Mouse (Mus musculus) neural tube, embryonic 11.5 days (tissue): Measurements from ENCODE around the gene Gm28038. TPM values are rescaled to one million over a fixed set of nuclear protein-coding genes. Genes with fewer than 3 reads are reported as not detected.

ENCODE experiments used
- ATAC-seq: fragments of 200-750 bp; cut with Nextera tagmentation; 2 replicates; pipeline ENCODE4 v1.8.0; 2017; ENCODE audit warnings: moderate number of reproducible peaks, mild to moderate bottlenecking, moderate TSS enrichment, moderate library complexity; ENCODE audit not compliant: insufficient read depth, low FRiP score, low TSS enrichment
- DNase-seq: peaks from one replicate; pipeline ENCODE4 v3.0.0-alpha.2; 2015; ENCODE audit warnings: low spot score
- H3K27ac ChIP-seq: fragments of 300-500 bp; sonication (generic); 2 replicates; pipeline ENCODE4 v1.5.1; 2014; ENCODE audit warnings: low read depth, mild to moderate bottlenecking, low read length
- H3K27me3 ChIP-seq: fragments of 300-500 bp; sonication (generic); 2 replicates; pipeline ENCODE4 v1.6.1; 2014; ENCODE audit warnings: mild to moderate bottlenecking, low read length, mixed read lengths; ENCODE audit not compliant: control insufficient read depth, insufficient read depth
- H3K36me3 ChIP-seq: fragments of 300-500 bp; sonication (generic); 2 replicates; pipeline ENCODE4 v1.6.1; 2014; ENCODE audit warnings: mild to moderate bottlenecking, low read length, moderate library complexity, mixed read lengths; ENCODE audit not compliant: control insufficient read depth, insufficient read depth
- H3K4me1 ChIP-seq: fragments of 300-500 bp; sonication (generic); 2 replicates; pipeline ENCODE4 v1.6.1; 2014; ENCODE audit warnings: low read length, mixed read lengths; ENCODE audit not compliant: control insufficient read depth, insufficient read depth
- H3K4me2 ChIP-seq: fragments of 300-500 bp; sonication (generic); 2 replicates; pipeline ENCODE4 v1.6.1; 2014; ENCODE audit warnings: low read depth, mild to moderate bottlenecking, moderate library complexity
- H3K4me3 ChIP-seq: fragments of 300-500 bp; sonication (generic); 2 replicates; pipeline ENCODE4 v1.5.1; 2014; ENCODE audit warnings: low read depth, low read length
- H3K9ac ChIP-seq: fragments of 300-500 bp; sonication (generic); 2 replicates; pipeline ENCODE4 v1.6.1; 2014; ENCODE audit warnings: mild to moderate bottlenecking, low read length
- H3K9me3 ChIP-seq: fragments of 300-500 bp; sonication (generic); 2 replicates; pipeline ENCODE4 v1.6.1; 2016; ENCODE audit warnings: low read length; ENCODE audit not compliant: control insufficient read depth
- WGBS: fragments of 180-500 bp; shearing (Covaris S2); extraction: QIAGEN DNeasy Blood & Tissue Kit; methylation state at CpG from one replicate; pipeline ENCODE4 v1.1.7; 2014; 5-methylcytosine and 5-hydroxymethylcytosine counted together
- polyA plus RNA-seq: library from polyadenylated mRNA; unstranded; fragments of >200 nt; fragmentation: Nextera tagmentation; extraction: Ambion mirVana; gene quantifications from 2 replicates; pipeline ENCODE4 v1.2.1, GENCODE M21; 2014

The Gm28038 gene
- polyA plus RNA-seq, 1 experiment from 2014 or later: not detected

GRCm38 (mm10) chr2:30299525-30299924, 18.7 kb downstream of the Gm28038 start:
- H3K4me3 ChIP-seq: no peak overlapping the region
- H3K9me3 ChIP-seq: no peaks in the 10 kb centered on the region
- ATAC-seq (no peak), DNase-seq (no peak)
- H3K27me3 ChIP-seq: no peaks in the 10 kb centered on the region
- H3K9ac ChIP-seq: no peak overlapping the region
- no peak overlapping the region for H3K27ac ChIP-seq
- peaks cover 12% of the 10 kb centered on the region for H3K36me3 ChIP-seq
- WGBS: 91% methylated on average over 3 of the region's 3 CpGs
- H3K4me2 ChIP-seq: no peak overlapping the region
- H3K4me1 ChIP-seq: no peaks in the 10 kb centered on the region

DNA sequence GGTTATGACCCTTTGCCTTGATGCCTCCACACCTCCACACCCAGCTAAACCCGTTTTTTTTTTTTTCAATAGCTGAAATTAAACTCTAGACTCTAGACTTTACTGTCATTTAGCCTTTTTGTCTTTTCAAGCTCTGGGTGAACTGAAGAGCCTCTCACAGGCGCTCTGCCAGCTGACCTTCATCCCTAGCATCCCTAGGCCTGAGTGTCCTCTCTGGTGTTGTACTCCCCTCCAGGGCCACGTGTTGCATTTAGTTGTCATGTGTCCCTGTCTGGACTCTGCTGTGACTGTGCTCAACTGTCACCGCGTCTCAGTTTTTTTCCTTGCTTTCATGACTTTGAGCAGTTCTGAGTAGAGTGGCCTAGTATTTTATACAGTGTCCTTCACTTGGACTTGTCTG, 19.1 kb downstream of the Gm28038 start:
- ATAC-seq: no peak
- no peaks in the 10 kb centered on the region for H3K4me1 ChIP-seq
- no peak overlapping the region for H3K9ac ChIP-seq
- H3K4me2 ChIP-seq: no peak overlapping the region
- H3K36me3 ChIP-seq: peaks cover 15% of the 10 kb centered on the region
- H3K9me3 ChIP-seq: no peaks in the 10 kb centered on the region
- no peak for DNase-seq
- no peak overlapping the region for H3K4me3 ChIP-seq
- H3K27me3 ChIP-seq: no peaks in the 10 kb centered on the region
- no peak overlapping the region for H3K27ac ChIP-seq
- 94% methylated on average over 5 of the region's 5 CpGs for WGBS

DNA sequence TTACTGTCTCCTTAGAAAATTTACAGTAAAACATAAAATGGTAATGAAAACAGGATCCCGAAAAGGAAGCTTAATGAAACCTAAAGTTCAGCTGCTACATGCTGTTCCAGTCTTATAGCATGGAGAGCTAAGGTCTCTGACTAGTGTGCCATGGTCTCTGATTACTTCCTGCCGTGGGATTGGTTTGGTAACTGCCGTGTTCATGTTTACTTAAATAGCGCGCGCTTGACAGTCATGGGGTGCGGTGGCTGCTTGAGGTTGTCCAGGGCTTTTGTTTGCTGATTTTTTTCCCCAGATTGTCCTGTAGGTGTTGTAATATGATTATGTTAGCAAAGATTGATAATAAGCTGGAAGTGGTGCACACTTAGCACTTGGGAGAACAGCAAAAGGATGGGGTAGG, 25.2 kb downstream of the Gm28038 start:
- 94% methylated on average over 7 of the region's 7 CpGs for WGBS
- no peak overlapping the region for H3K27ac ChIP-seq
- no peaks in the 10 kb centered on the region for H3K9me3 ChIP-seq
- DNase-seq: no peak
- H3K4me3 ChIP-seq: no peak overlapping the region
- no peak overlapping the region for H3K4me2 ChIP-seq
- no peak for ATAC-seq
- H3K27me3 ChIP-seq: no peaks in the 10 kb centered on the region
- no peaks in the 10 kb centered on the region for H3K4me1 ChIP-seq
- peaks cover 20% of the 10 kb centered on the region for H3K36me3 ChIP-seq
- H3K9ac ChIP-seq: no peak overlapping the region

DNA sequence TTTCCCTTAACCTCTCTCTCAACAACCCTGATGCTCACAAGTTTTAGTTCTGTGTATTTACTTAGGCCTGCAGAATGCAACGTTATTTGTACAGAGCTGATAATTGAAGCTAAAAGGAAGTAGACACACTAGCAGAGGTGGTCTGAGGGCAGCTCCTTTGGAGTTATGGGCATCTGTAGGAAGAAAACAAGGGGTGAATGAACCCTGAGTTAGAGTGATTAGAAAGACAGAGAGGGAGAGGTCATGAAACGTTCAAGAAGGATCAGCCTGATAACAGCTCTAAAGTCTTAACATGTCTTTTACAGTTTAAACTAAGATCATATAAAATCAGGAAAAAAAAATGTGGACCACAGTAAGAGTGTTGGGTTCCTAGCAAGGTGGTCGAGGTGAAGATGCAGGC, 28.5 kb downstream of the Gm28038 start:
- H3K4me1 ChIP-seq: no peaks in the 10 kb centered on the region
- peaks cover 29% of the 10 kb centered on the region for H3K36me3 ChIP-seq
- H3K4me3 ChIP-seq: no peak overlapping the region
- H3K9ac ChIP-seq: no peak overlapping the region
- ATAC-seq (no peak), DNase-seq (no peak)
- H3K4me2 ChIP-seq: no peak overlapping the region
- 94% methylated on average over 3 of the region's 3 CpGs for WGBS
- no peak overlapping the region for H3K27ac ChIP-seq
- H3K27me3 ChIP-seq: no peaks in the 10 kb centered on the region
- no peaks in the 10 kb centered on the region for H3K9me3 ChIP-seq

DNA sequence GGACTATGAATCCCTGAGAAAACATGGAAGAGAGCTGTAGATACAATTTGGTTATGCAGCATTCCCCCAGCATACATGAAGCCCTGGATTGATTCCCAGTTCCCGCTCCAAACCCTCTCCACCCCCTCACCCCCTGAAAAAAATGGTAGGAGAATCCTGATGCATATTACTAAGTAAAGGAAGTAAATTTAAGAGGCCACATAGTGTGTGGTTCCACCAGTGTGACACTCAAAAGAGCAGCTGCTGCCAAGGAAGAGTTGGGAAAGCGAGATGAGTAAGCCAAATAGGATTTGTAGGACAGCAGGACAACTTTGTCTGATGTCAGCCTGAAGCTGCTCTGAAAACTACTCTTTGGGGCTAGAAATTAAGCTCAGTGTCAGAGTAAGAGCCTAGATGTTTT, 30.6 kb downstream of the Gm28038 start:
- no peaks in the 10 kb centered on the region for H3K4me1 ChIP-seq
- H3K27ac ChIP-seq: no peak overlapping the region
- peaks cover 28% of the 10 kb centered on the region for H3K36me3 ChIP-seq
- H3K27me3 ChIP-seq: no peaks in the 10 kb centered on the region
- no peak overlapping the region for H3K4me2 ChIP-seq
- ATAC-seq (no peak), DNase-seq (no peak)
- H3K4me3 ChIP-seq: no peak overlapping the region
- no peaks in the 10 kb centered on the region for H3K9me3 ChIP-seq
- no peak overlapping the region for H3K9ac ChIP-seq
- 98% methylated on average over 2 of the region's 2 CpGs for WGBS

- no peak for ATAC-seq
- H3K4me1 ChIP-seq: no peaks in the 10 kb centered on the region
- H3K27ac ChIP-seq: no peak overlapping the region
- H3K27me3 ChIP-seq: no peaks in the 10 kb centered on the region
- no peak overlapping the region for H3K4me2 ChIP-seq
- no peak for DNase-seq
- no peak overlapping the region for H3K9ac ChIP-seq
- peaks cover 32% of the 10 kb centered on the region for H3K36me3 ChIP-seq
- no peaks in the 10 kb centered on the region for H3K9me3 ChIP-seq
- no peak overlapping the region for H3K4me3 ChIP-seq
- WGBS: 96% methylated on average over 4 of the region's 4 CpGs
Observed at GRCm38 (mm10) chr2:30316136-30316535, 35.3 kb downstream of the Gm28038 start.

DNA sequence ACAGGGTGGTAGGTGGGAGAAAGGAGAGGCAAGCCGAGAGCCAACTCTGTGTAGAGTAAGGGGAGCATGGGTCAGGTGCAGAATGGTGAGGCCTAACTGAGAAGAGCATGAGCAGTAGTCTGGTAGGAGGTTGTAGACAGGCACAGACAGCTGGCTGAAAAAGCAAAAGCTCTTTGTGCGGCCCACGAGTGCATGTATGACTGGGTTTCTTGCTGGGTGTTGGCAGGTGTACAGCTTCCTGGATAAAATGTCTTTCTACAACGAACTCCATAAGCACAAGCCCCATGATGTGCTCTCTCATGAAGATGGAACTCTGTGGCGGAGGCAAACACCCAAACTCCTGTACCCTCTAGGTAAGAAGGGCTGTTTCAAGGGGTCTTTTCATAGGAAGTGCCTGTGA, 36.1 kb downstream of the Gm28038 start:
- no peaks in the 10 kb centered on the region for H3K27me3 ChIP-seq
- no peaks in the 10 kb centered on the region for H3K9me3 ChIP-seq
- WGBS: 95% methylated on average over 5 of the region's 5 CpGs
- H3K27ac ChIP-seq: no peak overlapping the region
- ATAC-seq (no peak), DNase-seq (no peak)
- H3K4me1 ChIP-seq: no peaks in the 10 kb centered on the region
- peaks cover 37% of the 10 kb centered on the region for H3K36me3 ChIP-seq
- H3K9ac ChIP-seq: no peak overlapping the region
- no peak overlapping the region for H3K4me3 ChIP-seq
- no peak overlapping the region for H3K4me2 ChIP-seq

DNA sequence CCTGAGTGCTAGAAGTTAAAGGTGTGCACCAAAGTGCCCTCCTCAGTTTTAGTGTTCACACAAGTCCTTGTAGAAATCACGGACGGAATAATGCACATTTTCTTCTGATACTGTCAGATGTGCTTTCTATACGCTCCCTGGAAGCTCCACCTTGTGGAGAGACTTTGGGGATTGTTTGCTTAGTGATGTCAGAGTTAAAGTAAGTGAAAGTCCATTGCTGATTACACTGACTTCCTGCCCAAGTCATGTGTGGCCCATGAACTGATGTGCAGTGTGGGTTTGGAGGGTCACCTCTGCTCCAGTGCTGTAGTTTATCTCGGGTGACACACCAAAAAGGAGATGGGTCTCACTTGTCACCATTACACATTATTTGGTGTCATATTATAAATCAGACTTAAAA, 38.4 kb downstream of the Gm28038 start:
- H3K9me3 ChIP-seq: no peaks in the 10 kb centered on the region
- no peaks in the 10 kb centered on the region for H3K27me3 ChIP-seq
- 90% methylated on average over 4 of the region's 4 CpGs for WGBS
- H3K4me1 ChIP-seq: no peaks in the 10 kb centered on the region
- H3K4me3 ChIP-seq: no peak overlapping the region
- H3K27ac ChIP-seq: no peak overlapping the region
- ATAC-seq: no peak
- H3K9ac ChIP-seq: no peak overlapping the region
- H3K36me3 ChIP-seq: peaks cover 41% of the 10 kb centered on the region
- DNase-seq: no peak
- H3K4me2 ChIP-seq: no peak overlapping the region

- ATAC-seq (no peak), DNase-seq (no peak)
- Histone ChIP-seq H3K4me1 (no peaks in the 10 kb centered on the region), H3K9ac (no peak overlapping the region), H3K4me2 (no peak overlapping the region), H3K27me3 (no peaks in the 10 kb centered on the region), H3K9me3 (no peaks in the 10 kb centered on the region), H3K36me3 (peaks cover 36% of the 10 kb centered on the region), H3K27ac (no peak overlapping the region), H3K4me3 (no peak overlapping the region)
- 89% methylated on average over 7 of the region's 7 CpGs for WGBS
Observed at GRCm38 (mm10) chr2:30323111-30323510, 42.3 kb downstream of the Gm28038 start.
